Mouse (Mus musculus) right cerebral cortex, postnatal 36 days (tissue): Measurements from ENCODE around the gene Bpifb4.

ENCODE experiments used
- DNase-seq, 2 experiments: peaks; one replicate each; pipeline ENCODE4 v3.0.0; 2022; ENCODE audit warnings: low spot score in 2 of 2, mixed read lengths in 1 of 2

Bpifb4 gene

DNA sequence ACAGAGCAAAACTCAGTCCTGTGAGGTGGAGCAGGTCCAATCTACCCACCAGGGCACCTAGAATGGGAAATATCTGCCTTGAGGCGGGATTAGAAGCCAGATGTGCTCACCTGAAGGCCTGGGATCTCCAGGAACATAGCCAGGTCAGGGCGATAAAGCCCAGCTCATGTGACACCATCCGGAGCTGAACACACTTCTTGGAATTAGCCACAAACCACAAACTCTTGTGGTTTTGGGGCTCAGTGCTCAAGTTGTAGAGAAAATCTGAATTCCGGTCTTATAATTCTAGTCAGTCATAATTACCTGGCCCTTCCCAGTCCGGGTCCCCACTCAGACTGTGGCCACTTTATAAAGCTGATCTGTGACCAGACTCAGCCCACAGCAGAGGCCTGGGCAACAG is at the start of gene Bpifb4:
Gene Bpifb4 (plus strand): TSS at position 370 of the 400 bp plus-strand sequence.
- DNase-seq, result no peak

DNA sequence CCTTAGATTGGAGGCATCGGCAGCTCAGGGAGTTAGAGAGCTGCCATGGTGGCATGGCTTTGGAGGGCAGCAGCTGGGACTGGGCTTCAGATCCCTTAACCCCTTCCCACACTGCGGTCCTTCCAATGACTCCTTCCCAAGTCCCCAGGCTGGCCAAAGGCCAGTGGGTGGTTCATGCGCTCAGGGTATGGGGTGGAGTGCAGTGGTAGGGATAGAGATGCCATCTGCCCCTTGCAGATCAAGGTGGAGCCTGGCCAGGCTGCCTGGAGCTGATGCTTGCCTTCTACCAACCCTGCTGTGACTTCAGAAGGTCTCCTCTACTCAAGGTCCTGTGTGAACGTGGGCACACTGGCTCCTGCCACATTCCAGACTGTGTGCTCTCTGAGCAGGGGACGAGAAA is 38.9 kb upstream of the Bpifb4 start:
- no peak for DNase-seq

DNA sequence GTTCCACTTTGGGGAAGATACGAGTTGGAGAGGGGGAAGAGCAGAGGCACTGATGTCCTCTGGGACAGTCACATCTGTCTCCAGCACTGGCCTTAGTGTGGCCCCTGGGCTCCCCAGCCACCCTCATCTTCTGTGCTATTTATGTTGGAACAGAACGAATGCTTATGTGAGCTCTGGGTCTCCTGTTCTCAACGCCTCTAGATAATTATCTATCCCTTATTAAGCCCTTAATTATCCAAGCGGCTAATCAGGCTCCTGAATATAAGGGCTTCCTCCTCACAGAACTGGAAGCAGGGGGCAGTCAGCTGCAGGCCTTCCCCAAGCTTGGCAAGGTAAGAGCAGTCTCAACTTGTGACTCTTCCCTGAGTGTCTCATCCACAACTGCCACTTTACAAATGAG is 37.9 kb upstream of the Bpifb4 start, which contains the start of gene Bpifb6:
Gene Bpifb6 (plus strand): TSS at position 301 of the 400 bp plus-strand sequence.
- DNase-seq, result no peak

DNA sequence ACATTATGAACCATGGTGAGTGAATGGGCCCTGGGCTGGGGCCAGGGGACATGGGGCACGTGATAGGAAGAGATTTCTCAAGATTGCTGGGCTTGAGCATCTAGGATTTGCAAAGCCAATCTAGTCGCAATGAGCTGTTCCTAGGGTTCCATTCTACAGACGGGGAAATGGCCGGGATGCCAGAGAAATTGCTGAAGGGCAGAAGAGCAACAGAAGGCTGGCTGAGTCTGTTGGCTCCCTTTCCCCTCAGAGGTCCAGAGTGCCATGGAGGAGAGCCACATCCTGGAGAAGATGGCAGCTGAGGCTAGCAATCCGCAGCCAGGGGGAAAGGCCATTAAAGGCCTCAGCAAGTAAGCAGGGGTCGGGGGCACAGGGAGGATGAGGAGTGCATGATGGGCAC is 35.3 kb upstream of the Bpifb4 start:
- no peak for DNase-seq

DNA sequence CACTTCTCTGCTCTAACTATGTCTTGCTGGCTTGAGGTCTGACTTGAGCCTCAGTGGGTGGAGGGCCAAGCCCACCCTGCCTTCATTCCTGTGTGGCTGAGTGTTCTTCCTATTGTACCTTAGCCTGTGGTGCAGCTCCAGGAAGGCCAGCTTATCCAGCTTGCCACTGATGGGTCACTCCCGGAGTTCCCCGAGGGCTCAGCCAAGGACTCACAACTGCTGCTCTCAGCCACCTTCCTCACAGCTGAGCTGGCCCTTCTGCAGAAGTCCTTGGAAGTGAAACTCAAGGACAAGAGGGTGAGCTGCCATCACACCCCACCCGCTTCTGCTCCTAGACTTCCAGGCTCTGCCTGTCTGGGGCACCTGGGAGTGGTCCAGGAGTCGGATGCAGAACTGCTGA is 31.4 kb upstream of the Bpifb4 start:
- DNase-seq, result no peak

DNA sequence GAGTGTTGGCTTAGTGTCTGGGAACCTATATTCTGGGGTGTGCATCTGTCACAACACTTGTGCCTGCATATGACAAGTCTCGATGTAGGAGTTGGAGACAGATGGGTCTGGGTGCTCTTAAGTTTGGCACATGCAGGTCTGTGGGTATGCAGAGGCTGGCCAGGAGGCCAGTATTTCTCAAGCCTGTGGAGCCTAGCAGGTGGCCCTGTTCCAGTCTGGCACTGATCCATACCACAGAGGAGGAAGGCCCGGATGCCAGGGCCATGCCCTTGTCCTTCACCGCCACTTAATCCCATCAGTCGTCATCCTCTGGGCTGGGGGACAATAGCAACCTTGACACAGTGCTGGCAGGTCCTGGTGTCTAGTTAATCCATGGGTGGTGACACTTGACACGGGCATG is 23.9 kb upstream of the Bpifb4 start:
- peak in 1 of 2 experiments; percentile 10 for DNase-seq

DNA sequence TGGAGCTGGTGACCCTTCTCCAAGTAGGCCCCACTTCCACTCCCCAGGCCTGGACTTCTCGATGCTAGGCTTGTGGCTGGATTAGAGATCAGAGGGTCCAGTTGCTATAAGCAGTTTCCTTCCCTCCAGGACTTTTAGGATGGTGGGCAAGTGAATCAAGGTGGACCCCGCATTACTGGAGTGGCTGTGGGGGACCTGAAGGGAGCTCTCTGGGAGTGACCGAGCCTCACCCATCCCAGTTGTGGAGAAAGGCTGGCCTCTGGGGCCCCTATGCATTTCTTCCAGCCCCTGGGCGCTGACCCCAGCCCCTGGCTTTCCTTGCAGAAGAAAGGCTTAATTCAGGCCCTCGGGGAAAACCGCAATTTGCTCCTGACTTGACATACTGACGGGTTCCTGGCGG is 20.1 kb upstream of the Bpifb4 start, which contains the start of gene Bpifb3:
Gene Bpifb3 (plus strand): TSS at position 301 of the 400 bp plus-strand sequence.
- no peak for DNase-seq

DNA sequence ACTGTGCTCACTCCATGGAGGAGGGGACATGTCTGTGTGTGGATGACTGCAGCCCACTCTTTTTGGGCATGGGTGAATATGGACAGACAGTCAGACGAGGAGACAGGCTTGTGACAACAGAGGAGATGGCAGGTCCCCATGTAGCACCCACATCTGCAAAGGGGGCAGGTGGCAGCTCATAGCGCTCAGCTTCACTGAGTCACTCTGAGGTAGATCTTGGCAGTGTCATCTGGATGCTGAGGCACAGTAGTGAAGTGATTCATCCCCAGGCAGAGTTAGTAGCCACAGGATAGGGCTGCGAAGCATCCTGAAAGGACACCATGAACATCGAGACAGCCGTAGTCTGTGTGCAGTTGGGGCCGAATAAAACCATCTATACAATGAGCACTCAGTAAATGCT is 16.8 kb upstream of the Bpifb4 start:
- DNase-seq, result peak; percentile 25 to 40

DNA sequence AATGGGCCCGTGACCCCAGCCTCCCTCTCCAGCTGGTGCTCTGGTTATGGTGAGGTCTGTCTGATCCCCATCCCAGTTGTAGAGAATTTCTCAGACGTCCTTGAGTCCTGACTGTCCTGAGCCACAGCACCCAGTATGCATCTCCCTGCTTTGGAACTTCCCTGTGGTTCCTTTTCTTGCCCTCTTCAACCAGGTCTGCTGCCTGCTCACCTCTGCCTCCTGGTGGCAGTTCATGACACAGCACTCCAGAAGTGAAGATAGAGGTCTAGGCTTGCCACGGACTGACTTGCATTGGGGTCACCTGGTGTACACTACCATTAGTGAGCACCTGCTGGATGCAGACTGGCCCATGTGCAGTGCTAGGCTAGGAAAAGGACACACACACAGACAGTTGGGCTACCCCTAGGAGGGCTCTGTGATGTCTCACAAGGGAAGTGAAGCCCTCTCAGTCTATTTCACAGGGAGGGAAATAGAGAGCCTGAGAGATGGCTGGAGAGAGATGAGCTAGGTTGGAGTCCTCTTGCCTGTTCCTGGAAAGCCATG is 8.1 kb upstream of the Bpifb4 start:
- peak in 1 of 2 experiments; percentile 11 for DNase-seq

DNA sequence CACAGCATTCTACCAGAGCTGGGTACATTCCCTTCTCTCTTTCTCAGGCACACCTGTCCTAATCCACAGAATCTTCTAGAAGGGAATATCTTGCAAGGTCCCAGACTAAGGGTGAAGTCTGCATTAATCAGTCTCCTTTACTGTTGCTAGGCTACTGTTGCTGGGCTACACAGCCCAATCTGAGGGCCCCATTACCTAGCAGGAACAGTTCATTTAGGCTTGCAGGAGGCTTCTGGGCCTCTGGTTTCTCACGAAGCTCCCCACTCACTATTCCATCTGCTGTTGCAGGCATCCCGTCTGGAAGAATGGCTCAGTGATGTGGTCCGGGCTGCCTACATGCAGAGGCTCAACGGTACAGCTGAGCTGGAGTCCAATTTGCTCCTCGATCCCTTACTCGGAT is 6.9 kb upstream of the Bpifb4 start:
- no peak for DNase-seq

DNA sequence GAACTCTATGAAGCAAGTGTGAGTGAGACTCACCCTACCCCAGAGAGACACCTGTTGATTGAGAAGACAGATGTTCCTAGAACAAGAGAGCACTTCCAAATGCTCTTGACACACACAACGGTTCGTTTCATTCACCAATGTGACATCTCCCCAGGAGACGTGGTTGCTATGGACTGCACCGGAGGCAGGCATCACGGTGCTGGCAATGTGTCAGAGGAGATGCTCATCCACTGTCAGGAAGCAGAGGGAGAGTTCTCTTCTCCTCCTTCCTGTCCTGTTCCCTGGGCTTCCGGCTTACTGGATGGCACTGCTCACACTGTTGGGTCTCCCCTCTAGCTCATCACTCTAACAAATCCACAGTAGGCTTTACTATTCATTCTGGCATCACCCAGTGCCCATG is 4.7 kb upstream of the Bpifb4 start:
- no peak for DNase-seq

DNA sequence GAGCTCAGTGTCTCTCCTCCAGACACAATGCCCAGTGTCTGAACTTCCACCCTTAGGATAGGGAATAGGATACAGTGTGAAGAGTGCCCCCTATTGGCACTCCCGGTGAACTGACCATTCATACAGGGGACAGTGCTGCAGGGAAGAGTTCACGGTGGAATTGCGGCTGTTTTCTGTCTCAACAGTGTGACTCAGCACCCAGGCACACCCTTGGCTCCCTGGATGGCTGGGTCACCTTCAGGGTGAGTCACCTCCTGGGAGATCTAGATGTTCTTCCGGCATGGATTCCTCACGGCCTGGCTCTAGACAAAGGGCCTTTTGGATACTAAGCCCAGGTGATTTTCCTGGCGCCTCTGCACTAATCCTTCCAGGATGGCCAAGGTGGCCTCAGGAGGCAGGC is 2.7 kb upstream of the Bpifb4 start:
- DNase-seq, result no peak

DNA sequence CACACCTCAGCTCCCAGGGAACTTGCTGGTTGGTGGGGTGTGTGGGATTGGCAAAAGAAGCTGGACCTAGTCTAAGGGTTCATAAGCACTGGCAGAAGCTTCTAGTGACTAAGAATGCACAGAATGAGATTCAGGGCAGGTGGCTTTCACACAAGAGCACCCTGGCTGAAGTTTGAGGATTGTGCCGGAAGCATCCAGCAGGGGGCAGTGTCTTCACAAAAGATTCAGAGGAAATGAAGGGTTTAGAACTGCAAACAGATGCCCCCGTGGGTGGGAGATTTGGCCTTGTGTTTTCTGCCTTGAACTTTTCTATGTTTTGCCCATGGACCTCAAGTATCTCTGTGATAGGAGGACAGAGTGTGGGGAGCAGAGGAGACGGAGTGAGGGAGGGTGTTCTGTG is 5.5 kb downstream of the Bpifb4 start:
- DNase-seq, result peak in 1 of 2 experiments; percentile 34

DNA sequence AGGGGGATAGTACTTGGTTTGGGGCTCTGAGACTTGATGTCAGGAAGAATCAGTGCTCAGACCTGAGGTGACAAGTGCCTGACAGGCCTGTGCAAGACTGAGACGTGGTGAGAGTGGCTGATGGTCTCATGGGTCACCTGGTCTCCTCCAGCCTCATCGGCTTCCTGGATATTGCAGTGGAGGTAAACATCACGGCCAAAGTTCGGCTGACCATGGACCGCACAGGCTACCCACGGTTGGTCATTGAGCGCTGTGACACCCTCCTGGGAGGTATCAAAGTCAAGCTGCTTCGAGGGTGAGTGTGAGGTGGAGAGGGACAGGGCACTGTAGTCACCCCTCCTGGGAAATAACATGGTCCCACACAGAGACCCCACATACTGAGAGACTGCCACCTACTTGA is 6.6 kb downstream of the Bpifb4 start:
- no peak for DNase-seq

DNA sequence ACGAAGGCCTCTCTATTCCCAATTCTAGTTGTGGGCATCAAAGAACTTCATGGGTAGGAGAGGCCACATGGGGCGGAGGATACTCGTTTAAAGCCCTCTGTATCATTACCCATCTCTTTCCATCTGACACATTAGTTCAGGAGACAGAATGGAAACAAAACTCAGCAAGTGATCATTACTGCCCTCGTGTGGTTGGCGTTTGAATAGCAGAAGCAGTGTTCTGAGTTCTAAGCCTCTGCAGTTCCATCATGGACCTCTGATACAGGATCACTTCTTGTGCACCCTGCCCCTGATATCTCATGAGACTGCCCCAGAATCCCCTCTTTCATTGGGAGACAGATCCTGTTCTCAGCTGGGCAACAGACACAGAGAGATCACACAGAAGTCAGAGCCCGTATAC is 14.9 kb downstream of the Bpifb4 start:
- peak; percentile 24 to 27 for DNase-seq

DNA sequence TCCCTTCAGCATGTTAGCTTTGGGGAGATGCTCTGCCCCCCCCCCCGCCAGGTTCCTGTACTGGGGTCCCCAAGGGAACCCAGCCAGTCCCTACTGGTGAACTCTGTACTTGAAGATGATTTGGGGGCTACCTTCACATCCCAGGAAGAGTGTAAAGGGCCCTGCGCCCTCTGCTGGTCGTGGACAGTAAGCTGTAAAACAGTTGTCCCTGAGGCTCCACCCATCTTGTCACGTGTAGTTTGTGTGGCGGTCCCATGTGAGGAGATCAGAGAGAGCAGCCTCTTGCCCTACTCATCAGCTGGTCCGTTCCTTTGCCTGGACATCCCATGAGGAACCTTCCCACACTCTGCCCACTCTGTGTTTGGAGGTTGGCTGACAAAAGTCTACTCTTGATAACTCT is 15.8 kb downstream of the Bpifb4 start:
- no peak for DNase-seq

DNA sequence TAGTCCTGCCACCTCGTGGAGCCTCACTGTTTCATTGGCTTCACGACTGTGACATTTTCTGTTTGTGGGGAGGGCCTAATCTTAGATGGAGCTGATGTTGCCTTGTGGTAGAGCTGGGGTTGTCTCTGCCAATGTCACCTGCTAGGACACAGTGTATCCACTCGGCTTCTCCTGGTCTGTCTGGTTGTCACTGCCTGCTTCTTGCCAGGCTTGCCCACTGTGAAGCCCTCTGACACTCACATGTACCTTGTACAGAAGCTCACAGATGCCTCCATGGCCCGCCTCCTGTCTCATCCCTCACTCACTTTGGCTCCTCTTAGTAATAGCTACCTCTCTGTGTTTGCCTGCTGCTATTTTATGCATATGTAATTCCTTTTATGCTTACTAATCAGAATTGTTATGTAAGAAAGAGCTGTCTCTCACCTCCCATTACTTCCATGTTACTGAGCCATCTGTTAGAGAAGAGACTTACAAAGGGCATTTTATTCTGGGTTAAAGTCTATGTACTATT is 24.9 kb downstream of the Bpifb4 start:
- DNase-seq, result peak in 1 of 2 experiments; percentile 16

DNA sequence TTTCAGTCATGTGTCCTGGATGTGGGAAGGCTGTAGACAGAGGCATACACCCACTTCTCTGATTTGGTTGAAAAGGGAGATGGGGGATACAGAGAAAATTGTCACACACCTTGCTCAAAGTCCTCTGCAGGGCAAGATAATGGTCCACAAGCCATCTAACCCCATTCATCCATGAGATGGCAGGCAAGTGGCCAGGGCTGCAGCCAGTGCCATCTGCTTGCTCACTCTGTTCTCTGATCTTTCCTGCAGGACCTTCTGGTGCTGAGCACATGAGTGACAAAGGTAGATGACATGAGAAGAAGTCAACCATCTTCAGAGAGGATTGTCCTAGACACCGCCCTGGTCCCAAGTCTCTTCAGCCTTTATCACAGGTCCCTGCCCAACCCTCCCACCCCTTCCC is 25.3 kb downstream of the Bpifb4 start:
- DNase-seq, result no peak

DNA sequence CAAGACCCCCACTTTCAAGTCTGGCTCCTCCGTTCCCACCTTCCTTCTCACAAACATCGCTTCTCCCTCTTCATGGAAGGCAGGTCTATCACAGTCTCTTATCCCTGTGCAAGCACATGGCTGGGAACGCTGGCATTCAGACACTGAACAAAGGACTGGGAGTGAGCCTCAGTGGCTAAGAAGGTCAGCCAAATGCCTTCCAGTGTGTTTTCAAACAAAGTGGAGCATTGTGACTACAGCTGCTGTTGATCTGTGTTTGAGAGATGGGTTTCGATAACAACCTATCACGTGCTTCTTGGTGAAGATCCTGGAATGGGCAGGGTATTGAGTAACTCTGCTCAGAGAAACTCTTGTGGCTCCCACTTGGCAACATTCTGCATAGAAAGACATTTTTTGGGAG is 32.2 kb downstream of the Bpifb4 start:
- no peak for DNase-seq

DNA sequence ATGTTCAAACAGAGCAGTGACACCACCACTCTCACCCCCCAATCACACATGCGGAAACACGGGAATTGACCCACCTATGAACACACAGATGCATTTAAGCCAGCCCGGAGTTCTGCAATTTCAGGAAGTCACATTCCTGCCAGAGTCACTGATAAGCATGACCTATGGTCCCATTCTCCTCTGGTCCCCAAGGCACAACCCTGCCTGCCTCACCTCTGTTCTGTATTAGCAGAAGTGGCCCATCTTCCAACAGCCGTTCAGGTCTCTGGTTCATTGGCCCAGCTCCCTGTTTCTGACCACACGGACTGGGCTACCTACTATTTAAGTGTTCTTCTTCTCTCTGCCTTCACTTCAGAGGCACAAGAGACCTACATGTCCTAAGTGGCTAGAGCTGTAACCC is 36.6 kb downstream of the Bpifb4 start, which contains the start of gene Bpifa6:
Gene Bpifa6 (plus strand): TSS at position 364 of the 400 bp plus-strand sequence.
- no peak for DNase-seq

DNA sequence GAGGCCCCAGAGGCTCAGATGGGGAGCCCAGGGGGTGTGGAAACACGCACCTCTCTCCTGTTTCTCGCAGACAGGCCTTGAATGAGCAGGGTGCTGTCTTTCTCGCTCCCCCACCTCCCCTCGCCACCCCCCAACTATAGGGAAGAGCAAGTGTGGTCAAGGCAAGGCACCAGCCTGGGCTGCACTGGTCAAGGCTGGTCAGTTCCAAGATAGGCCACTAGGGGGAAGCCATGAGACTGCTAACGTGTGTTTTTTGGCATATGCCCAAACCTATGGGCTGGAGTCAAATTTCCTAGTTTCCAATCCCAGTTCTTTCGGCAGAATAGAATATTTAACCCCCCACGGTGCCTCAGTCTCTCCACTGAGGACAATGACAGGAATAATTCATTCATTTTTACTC is 57.8 kb downstream of the Bpifb4 start:
- DNase-seq, result peak; percentile 22 to 43

DNA sequence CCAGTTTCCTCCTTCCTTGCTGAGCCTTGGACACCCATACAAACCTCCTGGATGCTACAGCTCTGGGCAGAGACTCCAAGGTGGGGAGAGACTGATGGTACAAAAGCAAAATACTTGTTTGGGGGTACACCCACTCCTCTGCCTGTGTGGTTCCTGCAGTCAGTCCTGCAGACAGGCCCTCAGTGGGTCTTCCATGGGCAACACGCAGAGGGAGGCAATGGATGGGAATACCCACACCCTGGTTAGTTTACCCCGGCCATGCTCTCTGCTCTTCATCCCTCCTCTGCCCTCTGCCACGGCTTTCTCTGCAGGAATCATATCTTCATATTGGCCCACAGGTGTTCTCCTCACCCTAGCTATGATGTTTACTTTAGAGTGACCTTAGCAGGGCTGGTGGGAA is 62.5 kb downstream of the Bpifb4 start:
- DNase-seq, result no peak

DNA sequence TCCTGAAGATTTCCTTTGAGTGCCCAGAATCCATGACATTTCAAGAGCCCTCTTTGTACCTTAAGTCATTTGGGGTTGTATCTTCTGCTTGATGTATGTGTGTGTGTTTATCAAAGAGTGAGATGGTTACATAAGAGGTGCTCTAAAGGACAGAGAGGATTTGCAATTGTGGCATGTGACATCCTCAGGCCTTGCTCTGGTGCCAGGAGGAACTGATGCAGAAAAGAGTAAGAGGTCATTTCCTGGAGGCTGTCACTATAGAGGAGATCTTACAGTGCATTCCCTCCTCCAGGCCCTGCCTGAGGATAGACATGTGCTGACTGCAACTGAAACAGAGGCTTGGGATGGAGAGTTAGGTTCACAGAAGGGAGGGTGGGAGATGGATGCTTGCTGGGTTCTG is 63.0 kb downstream of the Bpifb4 start:
- DNase-seq, result no peak

DNA sequence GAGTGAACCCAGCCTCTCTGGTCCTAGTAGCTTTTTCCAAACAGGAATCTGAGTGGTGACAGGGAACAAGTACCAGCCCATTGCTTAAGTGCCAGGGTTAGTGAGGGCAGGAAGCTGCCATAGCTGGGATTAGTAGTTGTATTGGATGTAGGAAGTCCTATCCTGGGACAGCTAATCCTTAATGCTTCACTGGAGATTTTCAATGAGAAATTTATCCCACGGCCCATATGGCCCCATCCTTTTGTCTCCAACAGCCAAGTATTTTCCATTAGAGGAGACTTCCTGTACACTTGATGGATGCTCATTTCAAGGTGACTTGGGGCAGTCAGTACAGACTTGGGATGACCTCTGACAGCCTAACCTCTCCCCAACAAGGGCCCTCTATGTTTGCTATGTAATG is 66.4 kb downstream of the Bpifb4 start:
- DNase-seq, result no peak
